Mouse (Mus musculus): Measurements from ENCODE around the gene Ccdc136. TPM values are rescaled to one million over a fixed set of nuclear protein-coding genes. Genes with fewer than 3 reads are reported as not detected.

Ccdc136 gene
- total and polyA plus RNA-seq, 3 experiments = 0.22 TPM; not detected in 2

DNA sequence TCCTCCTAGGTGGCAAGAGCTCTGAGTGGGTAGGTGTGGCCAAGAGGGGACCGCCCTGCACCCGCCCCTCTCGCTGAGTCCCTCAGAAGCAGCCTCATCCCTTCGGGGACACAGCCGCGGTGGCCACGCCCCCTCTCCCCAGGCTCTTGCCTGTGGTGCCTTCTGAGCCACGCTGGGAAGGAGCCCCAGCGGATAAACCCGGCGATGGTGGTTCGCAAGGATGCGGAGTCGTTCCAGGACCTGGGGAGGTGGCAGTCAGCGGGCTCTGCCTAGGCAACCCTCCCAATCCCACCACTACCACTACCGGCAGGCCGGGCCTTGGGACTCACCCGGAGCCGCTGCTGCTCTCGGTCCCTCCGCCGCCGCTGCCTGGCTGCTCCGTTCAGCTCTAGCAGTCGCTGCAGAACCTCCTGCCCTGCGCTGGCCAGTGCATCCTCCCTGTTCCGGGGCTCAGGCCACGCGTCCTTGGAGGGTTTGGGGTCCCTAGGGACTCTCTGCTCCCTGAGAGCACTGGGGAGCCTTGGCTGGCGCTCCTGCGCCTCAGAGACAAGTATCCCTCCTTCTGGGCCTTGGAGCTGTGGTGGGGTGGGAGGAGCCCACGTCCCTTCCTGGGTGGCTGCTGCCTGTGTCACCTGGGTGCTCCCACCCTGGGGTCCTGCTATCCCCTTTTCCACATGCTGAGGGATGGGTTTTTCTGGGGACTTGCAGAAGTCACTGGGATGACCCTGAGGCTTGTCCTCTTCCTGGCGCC, 78.0 kb downstream of the Ccdc136 start:
- H3K27me3 ChIP-seq (ENCODE audit: control insufficient read depth in 1 of 2, insufficient read depth in 2 of 2, low read length in 2 of 2) = no peaks in the 10 kb centered on the region; a peak in 1 of 4 replicates
- no peak overlapping the region for H3K27ac ChIP-seq (ENCODE audit: control insufficient read depth, low read depth, low read length)
- peak; percentile 96 for DNase-seq (ENCODE audit: low read depth, low spot score)
- TF ChIP-seq CHD1 (IDR thresholded peaks at IDR 0.05; ENCODE audit: low read depth, low read length) = no peak
- TF ChIP-seq TBP (IDR thresholded peaks at IDR 0.05; ENCODE audit: low read depth, low read length) = 0 out of 2 replicates have a peak, but pooled peaks have one; percentile 27
- no peak for TF ChIP-seq MAFK (IDR thresholded peaks at IDR 0.05; ENCODE audit: borderline replicate concordance, low read depth, low read length)
- no peak for TF ChIP-seq ZKSCAN1 (IDR thresholded peaks at IDR 0.05; ENCODE audit: low read depth, low read length)
- TF ChIP-seq USF2 (IDR thresholded peaks at IDR 0.05; ENCODE audit: borderline replicate concordance in 1 of 2, insufficient read depth in 1 of 2, low read depth in 1 of 2, low read length in 2 of 2) = no peak
- TF ChIP-seq MXI1 (IDR thresholded peaks at IDR 0.05; ENCODE audit: low read depth, low read length) = peak; percentile 61; the same call in 1 of the 2 replicates
- peak; percentile 50 for TF ChIP-seq NELFE (IDR thresholded peaks at IDR 0.05; ENCODE audit: low read depth, low read length)
- no peak for TF ChIP-seq NRF1 (IDR thresholded peaks at IDR 0.05; ENCODE audit: insufficient read depth, low read depth, low read length, poor library complexity, severe bottlenecking)
- TF ChIP-seq RAD21 (IDR thresholded peaks at IDR 0.05; ENCODE audit: low read depth, low read length) = 0 out of 2 replicates have a peak, but pooled peaks have one; percentile 1
- no peak for TF ChIP-seq RCOR1 (IDR thresholded peaks at IDR 0.05; ENCODE audit: low read depth, low read length)
- no peak for TF ChIP-seq EP300 (IDR thresholded peaks at IDR 0.05; ENCODE audit: low read depth in 1 of 2, low read length in 2 of 2)
- no peak for TF ChIP-seq ELF1 (IDR thresholded peaks at IDR 0.05; ENCODE audit: low read depth, low read length)
- TF ChIP-seq POLR2A (IDR thresholded peaks at IDR 0.05; ENCODE audit: control insufficient read depth in 1 of 2, insufficient read depth in 1 of 2, low read depth in 1 of 2, low read length in 2 of 2, poor library complexity in 1 of 2) = peak; percentile 69 to 72; a peak in 3 of 4 replicates
- 0 out of 2 replicates have a peak, but pooled peaks have one; percentile 17 for TF ChIP-seq TCF12 (IDR thresholded peaks at IDR 0.05; ENCODE audit: low read depth, low read length)
- TF ChIP-seq HCFC1 (IDR thresholded peaks at IDR 0.05; ENCODE audit: low read depth, low read length) = peak; percentile 54
- TF ChIP-seq KAT2A (conservative IDR thresholded peaks at IDR 0.05; ENCODE audit: low read depth, low read length) = no peak
- peak; percentile 69 for TF ChIP-seq SIN3A (IDR thresholded peaks at IDR 0.05; ENCODE audit: low read length)
- TF ChIP-seq POLR2AphosphoS2 (IDR thresholded peaks at IDR 0.05; ENCODE audit: low read length) = no peak; the same call in 1 of the 2 replicates
- 0 out of 2 replicates have a peak, but pooled peaks have one; percentile 62 for TF ChIP-seq UBTF (IDR thresholded peaks at IDR 0.05; ENCODE audit: borderline replicate concordance, insufficient read depth, low read depth, low read length)
- TF ChIP-seq MAZ (IDR thresholded peaks at IDR 0.05; ENCODE audit: low read depth, low read length) = 0 out of 2 replicates have a peak, but pooled peaks have one; percentile 26
- TF ChIP-seq ZMIZ1 (IDR thresholded peaks at IDR 0.05; ENCODE audit: low read depth, low read length) = no peak
- no peak for TF ChIP-seq ETS1 (IDR thresholded peaks at IDR 0.05; ENCODE audit: low read depth, low read length)
- peaks cover 3 to 11% of the 10 kb centered on the region in 2 experiments; a peak in 3 of 4 replicates for H3K4me1 ChIP-seq (ENCODE audit: control insufficient read depth in 1 of 2, insufficient read depth in 2 of 2, low read length in 2 of 2)
- H3K9me3 ChIP-seq (replicated peaks; ENCODE audit: insufficient read depth, low read length) = no peaks in the 10 kb centered on the region
- peaks cover under 1% of the 10 kb centered on the region; the same call in 1 of the 2 replicates for H3K79me2 ChIP-seq (ENCODE audit: control insufficient read depth, insufficient read depth, low read length, poor library complexity)
- H3K36me3 ChIP-seq (ENCODE audit: control insufficient read depth in 1 of 2, insufficient read depth in 2 of 2, low read length in 2 of 2) = peaks cover 3 to 6% of the 10 kb centered on the region in 2 experiments; a peak in 3 of 4 replicates
- H3K9ac ChIP-seq (ENCODE audit: control insufficient read depth, low read depth, low read length, poor library complexity, severe bottlenecking) = peak overlapping the region; percentile 79
- peak overlapping the region; percentile 78 to 98 for H3K4me3 ChIP-seq (ENCODE audit: control insufficient read depth in 1 of 2, insufficient read depth in 1 of 2, low read depth in 2 of 2, low read length in 2 of 2)
